Mouse (Mus musculus) midbrain, embryonic 14.5 days (tissue): Measurements from ENCODE around the gene Snx1. TPM values are rescaled to one million over a fixed set of nuclear protein-coding genes. Genes with fewer than 3 reads are reported as not detected.

Experiments
- ATAC-seq: fragments of 200-750 bp; cut with Nextera tagmentation; 2 replicates; pipeline ENCODE4 v1.8.0; 2017; ENCODE audit warnings: moderate number of reproducible peaks, moderate library complexity; ENCODE audit not compliant: low FRiP score, low TSS enrichment
- DNase-seq: peaks from one replicate; pipeline ENCODE4 v3.0.0-alpha.2; 2015
- H3K27ac ChIP-seq: fragments of 300-500 bp; sonication (generic); replicated peaks from 2 replicates; pipeline ENCODE4 v1.5.1; 2014; ENCODE audit warnings: mild to moderate bottlenecking, low read depth, low read length, moderate library complexity
- H3K27me3 ChIP-seq: fragments of 300-500 bp; sonication (generic); 2 replicates; pipeline ENCODE4 v1.6.1; 2014; ENCODE audit warnings: low read length, control low read depth, mixed read lengths; ENCODE audit not compliant: control insufficient read depth, insufficient read depth
- H3K36me3 ChIP-seq: fragments of 300-500 bp; sonication (generic); 2 replicates; pipeline ENCODE4 v1.6.1; 2014; ENCODE audit warnings: low read length, control low read depth; ENCODE audit not compliant: control insufficient read depth, insufficient read depth
- H3K4me1 ChIP-seq: fragments of 300-500 bp; sonication (generic); 2 replicates; pipeline ENCODE4 v1.6.1; 2014; ENCODE audit warnings: mild to moderate bottlenecking, antibody characterized with exemption, low read length, control low read depth; ENCODE audit not compliant: control insufficient read depth, insufficient read depth
- H3K4me2 ChIP-seq: fragments of 300-500 bp; sonication (generic); 2 replicates; pipeline ENCODE4 v1.6.1; 2014; ENCODE audit warnings: mild to moderate bottlenecking, low read length, moderate library complexity
- H3K4me3 ChIP-seq: fragments of 300-500 bp; sonication (generic); replicated peaks from 2 replicates; pipeline ENCODE4 v1.5.1; 2014; ENCODE audit warnings: low read depth, low read length
- H3K9ac ChIP-seq: fragments of 300-500 bp; sonication (generic); replicated peaks from 2 replicates; pipeline ENCODE4 v1.6.1; 2014; ENCODE audit warnings: mild to moderate bottlenecking, low read length, moderate library complexity
- H3K9me3 ChIP-seq: fragments of 300-500 bp; sonication (generic); 2 replicates; pipeline ENCODE4 v1.6.1; 2016; ENCODE audit warnings: low read length, control low read depth, mixed read lengths; ENCODE audit not compliant: control insufficient read depth
- WGBS: fragments of 180-500 bp; shearing (Covaris S2); extraction: QIAGEN DNeasy Blood & Tissue Kit; methylation state at CpG from one replicate; pipeline ENCODE4 v1.1.7; 2014; 5-methylcytosine and 5-hydroxymethylcytosine counted together
- polyA plus RNA-seq: library from polyadenylated mRNA; unstranded; fragments of >200 nt; fragmentation: Nextera tagmentation; extraction: Ambion mirVana; gene quantifications from 2 replicates; pipeline ENCODE4 v1.2.1, GENCODE M21; 2014

The Snx1 gene
- polyA plus RNA-seq, 1 experiment from 2014 or later = 87.9 TPM

DNA sequence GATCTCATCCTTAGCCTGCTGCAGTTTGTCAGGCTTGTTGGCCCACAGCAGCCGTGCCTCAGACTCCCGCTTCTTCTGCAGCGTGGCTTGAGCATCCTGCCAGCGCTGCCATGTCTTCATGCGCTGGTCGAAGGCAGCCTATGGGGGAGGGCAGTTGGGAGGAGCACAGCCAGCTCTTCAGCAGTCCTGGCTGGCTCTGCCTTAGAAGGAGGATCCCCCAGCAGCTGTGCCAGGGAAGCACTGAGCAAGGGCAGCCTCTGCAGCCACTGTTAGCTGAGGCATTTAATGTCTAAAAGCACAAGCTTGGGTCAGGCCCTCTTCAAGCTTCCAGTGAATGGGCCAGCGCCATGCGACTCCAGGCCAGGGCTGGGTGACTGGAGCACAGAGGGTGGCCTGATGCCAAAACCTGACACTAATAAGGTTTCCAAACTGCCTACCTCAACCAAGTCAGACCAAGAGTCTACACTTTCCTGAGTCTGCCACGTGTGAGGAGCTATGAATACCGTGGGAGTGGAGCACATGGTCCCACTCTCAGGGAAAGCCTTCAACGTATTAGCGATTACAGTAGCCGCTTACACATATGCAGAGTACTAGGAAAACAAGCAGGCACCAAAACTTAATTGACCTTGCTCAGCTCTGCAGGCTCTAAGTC is 35.7 kb downstream of the Snx1 start:
- no peaks in the 10 kb centered on the region for H3K9me3 ChIP-seq
- H3K27ac ChIP-seq = no peak overlapping the region
- no peak overlapping the region for H3K4me2 ChIP-seq
- DNase-seq = no peak
- H3K36me3 ChIP-seq = peaks cover 86% of the 10 kb centered on the region
- ATAC-seq = no peak
- H3K4me1 ChIP-seq = no peaks in the 10 kb centered on the region
- H3K4me3 ChIP-seq = no peak overlapping the region
- H3K27me3 ChIP-seq = no peaks in the 10 kb centered on the region
- no peak overlapping the region for H3K9ac ChIP-seq
- 93% methylated on average over 13 of the region's 13 CpGs for WGBS

DNA sequence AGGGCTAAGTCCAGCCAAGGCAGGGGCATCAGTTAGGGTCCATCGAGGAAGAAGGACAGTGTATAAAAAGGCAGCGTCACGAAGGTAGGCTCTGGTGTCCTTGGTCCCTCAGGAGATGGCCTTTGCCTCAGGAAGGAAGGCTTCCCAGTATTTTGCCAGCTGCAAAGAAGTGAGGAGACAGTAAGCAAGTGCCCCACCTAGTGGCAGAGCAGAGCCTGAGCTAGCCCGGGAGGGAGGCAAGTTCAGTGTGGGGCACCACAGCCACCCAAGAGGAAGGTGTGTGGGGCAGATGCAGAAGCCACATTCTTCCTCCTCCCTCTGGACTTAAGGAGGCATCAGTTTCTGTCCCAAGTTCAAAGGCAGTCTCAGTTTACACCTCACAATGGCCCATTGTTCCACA is 38.0 kb downstream of the Snx1 start:
- no peak overlapping the region for H3K9ac ChIP-seq
- H3K9me3 ChIP-seq = no peaks in the 10 kb centered on the region
- 58% methylated on average over 4 of the region's 4 CpGs for WGBS
- no peaks in the 10 kb centered on the region for H3K4me1 ChIP-seq
- H3K36me3 ChIP-seq = peaks cover 63% of the 10 kb centered on the region
- DNase-seq (peak; percentile 66), ATAC-seq (no peak)
- H3K4me3 ChIP-seq = no peak overlapping the region
- H3K4me2 ChIP-seq = no peak overlapping the region
- H3K27ac ChIP-seq = no peak overlapping the region
- no peaks in the 10 kb centered on the region for H3K27me3 ChIP-seq

DNA sequence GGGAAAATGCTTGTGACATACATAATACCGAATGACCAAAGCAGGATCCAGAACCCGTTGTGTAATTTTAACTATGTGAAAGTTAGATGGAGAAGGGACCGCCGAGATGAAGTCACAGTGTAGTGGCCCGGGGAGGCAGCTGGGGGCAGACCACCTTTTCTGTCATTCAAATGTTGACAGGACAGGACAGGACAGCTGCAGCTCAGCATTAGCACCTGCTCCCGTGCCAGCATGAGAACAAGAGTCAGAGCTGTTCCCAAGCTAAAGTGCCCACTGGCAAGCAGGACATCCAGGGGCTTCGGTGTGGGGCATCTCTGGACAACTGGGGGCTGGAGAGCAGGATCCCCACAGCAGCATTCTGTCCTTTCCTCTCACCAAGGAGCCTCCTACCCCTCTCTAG is 39.3 kb downstream of the Snx1 start:
- no peaks in the 10 kb centered on the region for H3K9me3 ChIP-seq
- H3K4me3 ChIP-seq = no peak overlapping the region
- no peak overlapping the region for H3K4me2 ChIP-seq
- H3K9ac ChIP-seq = no peak overlapping the region
- WGBS = 94% methylated on average over 7 of the region's 7 CpGs
- H3K27ac ChIP-seq = no peak overlapping the region
- no peak for DNase-seq
- no peaks in the 10 kb centered on the region for H3K27me3 ChIP-seq
- ATAC-seq = no peak
- no peaks in the 10 kb centered on the region for H3K4me1 ChIP-seq
- peaks cover 49% of the 10 kb centered on the region for H3K36me3 ChIP-seq

DNA sequence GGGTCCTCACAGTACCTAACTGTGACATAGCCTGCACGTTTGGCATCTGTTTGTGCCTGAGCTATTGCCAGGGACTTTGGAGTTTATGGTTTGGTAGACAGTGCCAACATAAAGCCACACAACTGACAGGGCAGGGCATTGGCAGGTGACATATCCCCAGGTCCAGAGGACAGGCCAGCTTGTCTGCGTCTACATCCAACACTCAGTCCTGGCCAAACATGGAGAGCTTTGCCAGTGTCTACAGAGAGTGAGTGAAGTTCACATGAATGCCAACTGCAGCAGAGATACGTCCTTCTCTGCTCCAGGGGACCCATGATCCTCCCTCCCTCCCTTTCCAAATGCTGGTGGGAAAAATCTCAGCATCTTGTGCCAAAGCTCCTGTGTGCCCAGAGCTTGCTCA is 42.2 kb downstream of the Snx1 start:
- ATAC-seq (no peak), DNase-seq (no peak)
- WGBS = 94% methylated on average over 3 of the region's 3 CpGs
- H3K9me3 ChIP-seq = no peaks in the 10 kb centered on the region
- no peak overlapping the region for H3K4me2 ChIP-seq
- no peak overlapping the region for H3K27ac ChIP-seq
- H3K9ac ChIP-seq = no peak overlapping the region
- H3K4me3 ChIP-seq = no peak overlapping the region
- no peaks in the 10 kb centered on the region for H3K27me3 ChIP-seq
- peaks cover 23% of the 10 kb centered on the region for H3K36me3 ChIP-seq
- H3K4me1 ChIP-seq = no peaks in the 10 kb centered on the region

DNA sequence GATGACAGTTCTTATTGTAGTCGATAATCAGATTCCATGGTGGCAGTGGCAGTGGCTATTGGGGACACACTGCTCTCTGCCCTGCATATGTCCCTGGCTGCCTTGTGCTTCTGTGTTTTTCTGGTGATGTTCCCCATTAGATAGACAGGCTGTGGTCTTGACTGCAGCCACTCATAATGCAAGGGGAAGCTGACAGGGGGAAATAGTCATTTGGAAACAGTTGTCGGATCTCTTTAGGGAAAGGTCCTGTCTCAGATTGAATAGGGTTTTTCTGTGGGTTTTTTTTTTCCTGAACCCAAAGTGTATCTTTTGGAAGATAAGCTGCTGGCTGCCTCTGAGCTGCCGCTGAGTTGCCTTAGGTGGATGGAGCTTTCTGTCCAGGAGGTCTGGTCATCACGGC is 44.4 kb downstream of the Snx1 start:
- 82% methylated on average over 4 of the region's 4 CpGs for WGBS
- Histone ChIP-seq H3K36me3 (peaks cover 2% of the 10 kb centered on the region), H3K9me3 (no peaks in the 10 kb centered on the region), H3K27me3 (no peaks in the 10 kb centered on the region), H3K27ac (no peak overlapping the region), H3K4me2 (no peak overlapping the region), H3K4me1 (no peaks in the 10 kb centered on the region), H3K4me3 (no peak overlapping the region), H3K9ac (no peak overlapping the region)
- ATAC-seq (no peak), DNase-seq (no peak)

DNA sequence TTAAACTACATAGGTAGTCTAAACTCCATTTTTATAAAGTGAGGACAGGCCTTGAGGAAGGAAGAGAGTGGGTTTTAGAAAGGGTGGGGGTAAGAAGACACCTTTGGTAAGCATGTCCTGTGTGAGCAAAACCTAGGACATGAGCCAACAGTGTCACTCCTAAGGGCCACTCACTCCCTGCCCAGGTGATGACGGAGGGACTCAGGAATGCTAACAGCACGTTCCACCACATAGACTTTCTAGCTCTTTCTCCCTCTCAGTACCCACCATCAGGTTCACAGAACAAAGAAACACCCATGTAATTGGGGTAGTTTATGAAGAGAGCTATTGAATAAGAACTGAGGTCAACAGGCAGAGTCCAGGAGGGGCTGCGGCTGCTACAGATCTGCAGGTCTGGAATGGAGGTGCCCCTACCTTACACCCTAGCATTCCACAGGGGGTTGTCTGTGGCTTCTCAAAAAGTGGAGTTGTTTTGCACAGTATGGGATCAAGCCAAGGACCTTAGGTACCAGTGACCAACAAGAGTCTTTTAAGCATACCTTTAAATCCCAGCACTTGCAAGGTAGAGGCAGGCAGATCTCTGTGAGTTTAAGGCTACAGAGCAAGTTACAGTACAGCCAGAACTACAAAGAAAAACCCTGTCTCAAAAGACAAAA is 45.5 kb downstream of the Snx1 start:
- 78% methylated on average over 3 of the region's 3 CpGs for WGBS
- no peak overlapping the region for H3K27ac ChIP-seq

DNA sequence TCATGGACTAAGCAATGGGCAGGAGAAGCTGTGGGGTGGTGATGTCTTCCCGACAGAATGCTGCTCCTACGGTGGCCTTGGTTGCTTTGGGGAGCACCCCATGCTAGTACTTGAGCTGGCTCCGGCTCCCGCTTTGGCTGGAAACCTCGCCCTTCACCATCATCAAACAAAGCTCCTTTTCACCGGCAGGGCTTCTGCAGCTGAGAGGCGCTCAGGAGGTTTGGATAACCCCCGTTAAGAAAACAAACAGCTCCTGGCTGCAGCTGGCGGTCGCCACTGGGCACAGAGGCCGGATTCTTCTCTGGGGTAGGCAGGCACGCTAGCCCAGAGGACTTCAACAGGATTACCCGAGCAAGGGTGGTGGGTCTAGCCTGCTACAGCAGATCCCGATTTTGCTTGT is 47.9 kb downstream of the Snx1 start:
- peak overlapping the region; percentile 24 for H3K9ac ChIP-seq

More for the DNA sequence above, 45.5 kb downstream of the Snx1 start:
- no peak overlapping the region for H3K4me2 ChIP-seq
- ATAC-seq (no peak), DNase-seq (no peak)
- H3K27me3 ChIP-seq = no peaks in the 10 kb centered on the region
- H3K36me3 ChIP-seq = no peaks in the 10 kb centered on the region
- no peak overlapping the region for H3K4me3 ChIP-seq
- no peak overlapping the region for H3K9ac ChIP-seq
- H3K4me1 ChIP-seq = no peaks in the 10 kb centered on the region
- no peaks in the 10 kb centered on the region for H3K9me3 ChIP-seq

DNA sequence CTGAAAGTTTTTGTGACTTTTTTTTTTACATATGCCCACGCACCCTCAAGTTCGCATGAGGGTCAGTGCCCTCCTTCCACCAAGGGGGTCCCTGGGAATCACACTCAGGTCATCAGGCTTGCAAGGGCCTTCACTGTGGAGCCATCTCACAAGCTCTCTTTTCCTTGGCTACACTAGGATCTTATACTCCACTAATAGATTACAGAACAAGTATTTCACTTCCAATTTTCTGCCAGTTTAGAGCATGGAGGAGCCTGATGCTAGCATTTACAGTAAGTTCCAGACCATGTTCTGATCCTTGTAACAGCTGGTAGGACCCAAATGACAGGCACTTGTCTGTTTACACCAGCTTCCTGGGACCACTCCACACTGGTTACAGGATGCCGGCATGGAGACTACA is 48.3 kb downstream of the Snx1 start:
- no peak overlapping the region for H3K27ac ChIP-seq
- H3K4me2 ChIP-seq = peak overlapping the region; percentile 34
- H3K27me3 ChIP-seq = no peaks in the 10 kb centered on the region
- no peaks in the 10 kb centered on the region for H3K4me1 ChIP-seq
- WGBS = 75% methylated on average over 3 of the region's 3 CpGs
- H3K9ac ChIP-seq = peak overlapping the region; percentile 24
- H3K4me3 ChIP-seq = no peak overlapping the region
- no peak for DNase-seq
- no peaks in the 10 kb centered on the region for H3K36me3 ChIP-seq
- no peaks in the 10 kb centered on the region for H3K9me3 ChIP-seq
- ATAC-seq = no peak

More for the DNA sequence above, 47.9 kb downstream of the Snx1 start:
- 10% methylated on average over 14 of the region's 14 CpGs for WGBS
- DNase-seq (peak; percentile 54), ATAC-seq (no peak)
- Histone ChIP-seq H3K36me3 (no peaks in the 10 kb centered on the region), H3K4me3 (no peak overlapping the region), H3K4me2 (peak overlapping the region; percentile 34), H3K9me3 (no peaks in the 10 kb centered on the region), H3K27ac (no peak overlapping the region; the same call in 1 of the 2 replicates), H3K27me3 (no peaks in the 10 kb centered on the region), H3K4me1 (no peaks in the 10 kb centered on the region)

DNA sequence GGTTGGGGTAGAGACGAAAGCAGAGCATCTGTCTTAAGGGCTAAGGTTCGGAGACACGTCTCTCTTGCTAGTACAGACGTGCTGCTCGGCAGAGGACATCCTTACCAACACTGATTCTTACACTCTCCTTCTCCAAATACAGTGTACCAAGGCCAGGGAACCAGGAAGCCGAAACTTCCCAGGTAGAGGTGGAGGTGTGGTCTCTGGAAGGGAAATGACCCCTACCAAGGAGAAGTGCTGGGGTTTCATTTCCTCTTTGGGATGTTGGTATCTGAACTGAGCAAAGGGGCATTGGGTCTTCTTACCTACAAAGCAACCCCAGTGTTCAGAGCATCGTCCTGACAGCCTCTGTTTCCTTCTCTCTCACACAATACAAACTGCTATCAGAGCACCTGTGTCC is 53.6 kb downstream of the Snx1 start:
- H3K4me1 ChIP-seq = peaks cover 11% of the 10 kb centered on the region
- DNase-seq (no peak), ATAC-seq (no peak)
- no peak overlapping the region for H3K4me2 ChIP-seq
- peaks cover 24% of the 10 kb centered on the region; the same call in 1 of the 2 replicates for H3K27me3 ChIP-seq
- H3K9ac ChIP-seq = no peak overlapping the region
- no peaks in the 10 kb centered on the region; the same call in 1 of the 2 replicates for H3K36me3 ChIP-seq
- H3K9me3 ChIP-seq = no peaks in the 10 kb centered on the region
- H3K27ac ChIP-seq = no peak overlapping the region
- no peak overlapping the region for H3K4me3 ChIP-seq
- WGBS = 85% methylated on average over 7 of the region's 7 CpGs
